Mouse (Mus musculus): ENCODE data around the gene 9630041A04Rik. TPM values are rescaled to one million over a fixed set of nuclear protein-coding genes. Genes with fewer than 3 reads are reported as not detected.

Gene 9630041A04Rik
- polyA plus RNA-seq (2016; fragmentation: Nextera tagmentation; extraction: Ambion mirVana), result 0.31 and 0.33 TPM in 2 replicates

DNA sequence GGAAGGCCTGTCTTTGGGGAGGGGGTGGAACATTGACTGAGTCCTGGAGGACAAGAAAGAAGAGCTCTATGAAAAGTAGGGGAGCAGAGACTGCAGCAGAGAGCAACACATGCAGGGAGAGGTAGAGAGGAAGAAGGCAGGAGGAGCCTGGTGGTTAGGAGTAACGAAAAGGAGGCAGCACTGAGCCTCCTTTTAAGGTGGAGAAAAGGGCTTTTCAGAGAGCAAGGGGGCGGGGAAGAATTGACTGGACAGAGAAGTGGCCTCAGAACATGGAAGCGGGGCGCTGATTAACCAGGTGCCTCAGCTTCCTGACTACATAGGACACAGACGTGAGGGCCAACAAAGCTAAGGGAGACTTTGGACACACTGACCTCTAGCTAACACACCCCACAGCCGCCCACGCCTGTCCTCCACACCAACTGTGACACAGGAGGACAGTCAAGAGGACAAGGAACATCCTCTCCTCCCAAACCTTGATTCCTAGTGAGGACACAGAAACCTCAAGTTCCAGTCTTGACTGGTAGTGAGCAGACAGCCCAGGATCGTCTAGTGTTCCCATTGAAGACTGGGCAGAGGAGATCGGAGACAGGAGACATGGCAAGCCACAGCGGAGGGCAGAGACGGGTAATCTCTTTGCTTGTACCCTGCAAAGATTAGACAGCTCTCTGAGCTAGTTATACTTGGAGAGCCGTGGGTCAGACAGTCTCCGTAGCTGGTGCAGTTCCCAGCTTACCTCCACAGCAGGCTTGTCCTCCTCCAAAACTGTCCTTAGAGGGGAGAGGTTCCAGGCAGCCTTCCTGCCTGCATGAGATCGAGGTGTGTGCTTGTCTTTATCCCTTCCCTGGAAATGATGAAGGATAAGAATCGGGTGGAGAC, at the start of gene 9630041A04Rik:
Gene 9630041A04Rik (plus strand): TSS at position 246 of the 876 bp plus-strand sequence.
- 80% methylated on average over 15 of the region's 15 CpGs for WGBS
- Histone ChIP-seq H3K27me3 (no peaks in the 10 kb centered on the region; the same call in 1 of the 2 replicates), H3K9ac (replicated peaks) (no peak within 1 kb of the TSS), H3K27ac (replicated peaks) (peak within 1 kb of the TSS; percentile 22), H3K4me1 (peaks cover 18% of the 10 kb centered on the region), H3K36me3 (no peaks in the 10 kb centered on the region), H3K4me2 (replicated peaks) (peak within 1 kb of the TSS; percentile 29), H3K9me3 (no peaks in the 10 kb centered on the region), H3K4me3 (no peak within 1 kb of the TSS)
- no peak for ATAC-seq (ENCODE audit: low FRiP score, low read depth)

DNA sequence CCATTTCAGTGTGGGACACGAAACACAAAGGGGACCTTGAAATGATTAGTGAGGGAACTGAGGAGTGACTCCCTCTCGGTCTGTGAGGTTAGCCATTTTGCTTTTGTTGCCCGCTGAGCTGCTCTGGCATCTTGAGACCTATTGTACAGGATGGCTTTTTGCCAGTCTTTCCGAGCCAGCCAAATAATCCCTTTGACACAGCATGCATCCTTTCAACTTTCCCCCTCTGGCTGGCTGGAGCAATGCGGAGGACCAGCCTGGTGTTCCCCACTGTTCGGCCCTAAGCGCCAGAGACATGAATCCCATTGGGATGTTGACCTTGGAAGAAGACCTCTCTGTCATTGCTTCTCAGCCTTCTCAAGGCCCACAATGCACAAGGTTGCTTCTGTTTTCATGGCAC, 37.7 kb upstream of the 9630041A04Rik start:
- H3K4me3 ChIP-seq, result no peak overlapping the region
- no peak for ATAC-seq (ENCODE audit: low FRiP score, low read depth)
- WGBS, result 31% methylated on average over 7 of the region's 7 CpGs

DNA sequence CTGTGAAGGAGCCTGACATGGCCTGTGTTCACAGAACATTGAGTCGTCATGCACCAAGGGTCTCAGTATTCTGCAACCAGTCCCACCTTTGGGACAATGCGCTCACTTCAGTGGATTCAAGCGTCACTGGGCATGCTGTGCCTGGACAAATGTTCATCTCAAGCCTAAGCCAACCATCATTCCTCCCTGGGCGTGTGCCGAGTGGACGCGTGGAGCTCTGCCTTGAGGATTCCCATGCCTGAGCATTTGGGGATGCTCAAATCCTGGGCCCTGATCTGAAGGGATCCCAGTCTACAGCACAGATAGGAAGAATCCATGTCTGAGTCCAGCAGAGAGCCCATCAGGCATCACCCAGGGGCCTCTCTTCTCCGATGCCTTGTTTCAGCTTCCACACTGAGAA, 36.0 kb upstream of the 9630041A04Rik start:
- WGBS, result 93% methylated on average over 8 of the region's 8 CpGs
- H3K9ac ChIP-seq (replicated peaks), result no peak overlapping the region
- ATAC-seq (ENCODE audit: low FRiP score, low read depth), result no peak

More for the DNA sequence above, 37.7 kb upstream of the 9630041A04Rik start:
- Histone ChIP-seq H3K36me3 (no peaks in the 10 kb centered on the region), H3K9me3 (no peaks in the 10 kb centered on the region), H3K27me3 (peaks cover 6% of the 10 kb centered on the region; the same call in 1 of the 2 replicates), H3K9ac (replicated peaks) (no peak overlapping the region), H3K4me2 (replicated peaks) (no peak overlapping the region), H3K27ac (replicated peaks) (no peak overlapping the region), H3K4me1 (peaks cover 3% of the 10 kb centered on the region; the same call in 1 of the 2 replicates)

DNA sequence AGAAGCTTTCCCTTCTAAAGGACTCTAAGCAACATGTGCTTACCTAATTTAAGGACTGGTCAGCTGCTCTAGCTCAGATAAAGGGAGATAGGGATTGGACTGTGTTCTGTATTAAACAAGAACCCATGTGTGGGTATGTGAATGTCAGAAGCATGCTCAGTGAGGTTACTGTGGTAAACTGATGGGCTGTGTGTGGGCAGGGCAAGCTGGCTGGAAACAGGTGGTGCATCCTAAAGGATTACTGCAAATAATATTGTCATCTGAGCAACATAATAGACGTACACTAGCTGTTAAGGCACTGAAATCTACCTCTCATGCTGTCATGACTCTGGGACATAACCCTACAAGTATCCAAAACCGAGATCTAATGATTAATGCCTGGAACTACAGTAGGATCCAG, 28.0 kb upstream of the 9630041A04Rik start:
- no peaks in the 10 kb centered on the region for H3K9me3 ChIP-seq

More for the DNA sequence above, 36.0 kb upstream of the 9630041A04Rik start:
- Histone ChIP-seq H3K4me2 (replicated peaks) (no peak overlapping the region), H3K36me3 (no peaks in the 10 kb centered on the region), H3K27ac (replicated peaks) (no peak overlapping the region), H3K9me3 (no peaks in the 10 kb centered on the region), H3K4me3 (no peak overlapping the region), H3K27me3 (peaks cover 6% of the 10 kb centered on the region; the same call in 1 of the 2 replicates), H3K4me1 (peaks cover 3% of the 10 kb centered on the region; the same call in 1 of the 2 replicates)

DNA sequence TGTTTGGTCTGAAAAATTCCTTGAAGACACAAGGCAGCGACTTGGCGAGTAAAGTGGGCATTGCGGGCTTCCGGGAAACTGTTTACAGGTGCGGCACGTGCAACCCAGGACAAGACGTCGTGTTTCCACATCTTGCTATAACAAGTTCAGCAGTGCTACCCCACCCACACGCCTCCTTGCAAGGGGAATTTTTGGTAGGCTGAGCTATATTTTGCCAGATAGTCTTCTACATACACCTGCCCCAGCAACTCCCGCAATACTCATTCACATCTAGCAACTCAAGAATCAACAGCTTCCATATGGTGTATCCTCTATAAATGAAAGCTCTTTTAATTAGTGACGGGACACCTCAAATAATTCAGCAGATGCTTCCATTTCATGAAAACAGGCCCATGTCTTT, 20.5 kb upstream of the 9630041A04Rik start:
- Histone ChIP-seq H3K4me1 (no peaks in the 10 kb centered on the region), H3K27me3 (no peaks in the 10 kb centered on the region), H3K27ac (replicated peaks) (no peak overlapping the region), H3K4me3 (no peak overlapping the region), H3K36me3 (no peaks in the 10 kb centered on the region), H3K9ac (replicated peaks) (no peak overlapping the region), H3K9me3 (no peaks in the 10 kb centered on the region), H3K4me2 (replicated peaks) (no peak overlapping the region)
- ATAC-seq (ENCODE audit: low FRiP score, low read depth), result no peak
- 92% methylated on average over 11 of the region's 11 CpGs for WGBS

More for the DNA sequence above, 28.0 kb upstream of the 9630041A04Rik start:
- Histone ChIP-seq H3K4me1 (no peaks in the 10 kb centered on the region), H3K9ac (replicated peaks) (no peak overlapping the region), H3K36me3 (no peaks in the 10 kb centered on the region), H3K4me3 (no peak overlapping the region), H3K27me3 (no peaks in the 10 kb centered on the region), H3K4me2 (replicated peaks) (no peak overlapping the region), H3K27ac (replicated peaks) (no peak overlapping the region)
- no peak for ATAC-seq (ENCODE audit: low FRiP score, low read depth)
- WGBS, result 88% methylated on average over 2 of the region's 2 CpGs

DNA sequence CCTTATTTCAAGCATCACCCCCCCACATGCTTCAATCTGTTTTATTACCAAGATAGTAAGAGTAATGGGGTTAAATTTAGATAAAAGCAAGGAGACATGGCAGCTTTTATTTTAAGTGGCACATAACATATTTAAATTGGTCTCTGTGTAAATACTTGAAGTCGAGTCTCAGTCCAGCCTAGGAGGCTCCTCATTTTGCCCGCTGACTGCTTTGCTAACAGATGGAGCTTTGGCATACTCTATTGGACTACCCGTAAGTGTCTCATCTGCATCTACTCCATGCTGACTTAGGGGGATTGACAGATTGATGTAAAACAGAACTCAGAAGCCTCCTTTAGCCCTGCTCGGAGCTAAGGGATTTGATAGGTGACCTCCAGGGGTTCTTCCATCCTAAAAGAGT, 17.7 kb upstream of the 9630041A04Rik start:
- no peaks in the 10 kb centered on the region for H3K4me1 ChIP-seq
- 88% methylated on average over 4 of the region's 4 CpGs for WGBS

DNA sequence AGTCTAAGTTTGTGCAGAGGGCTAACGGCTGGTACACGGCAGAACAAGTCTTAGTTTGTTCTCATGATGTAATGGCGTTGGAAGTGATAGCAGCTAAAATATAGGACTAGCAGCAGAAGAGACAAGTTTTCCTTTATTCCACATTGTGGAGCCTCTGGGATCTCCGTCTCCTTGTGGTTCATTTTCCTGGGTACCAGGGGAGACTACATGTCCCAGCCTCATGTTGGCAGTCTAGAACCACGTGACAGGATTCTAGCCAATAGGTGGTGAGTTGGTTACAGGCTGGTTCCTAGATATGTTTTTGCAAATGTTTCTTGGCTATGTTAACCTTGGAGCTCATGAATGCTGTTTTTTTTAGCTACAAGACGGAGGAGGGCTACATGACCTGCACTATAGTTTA, 15.9 kb upstream of the 9630041A04Rik start:
- no peaks in the 10 kb centered on the region for H3K27me3 ChIP-seq
- no peaks in the 10 kb centered on the region for H3K4me1 ChIP-seq
- H3K27ac ChIP-seq (replicated peaks), result no peak overlapping the region
- no peak for ATAC-seq (ENCODE audit: low FRiP score, low read depth)
- 90% methylated on average over 6 of the region's 6 CpGs for WGBS
- no peak overlapping the region for H3K4me3 ChIP-seq
- H3K4me2 ChIP-seq (replicated peaks), result no peak overlapping the region
- no peak overlapping the region for H3K9ac ChIP-seq (replicated peaks)
- no peaks in the 10 kb centered on the region for H3K9me3 ChIP-seq
- H3K36me3 ChIP-seq, result no peaks in the 10 kb centered on the region

More for the DNA sequence above, 17.7 kb upstream of the 9630041A04Rik start:
- Histone ChIP-seq H3K4me3 (no peak overlapping the region), H3K36me3 (no peaks in the 10 kb centered on the region), H3K27ac (replicated peaks) (no peak overlapping the region), H3K4me2 (replicated peaks) (no peak overlapping the region), H3K9ac (replicated peaks) (no peak overlapping the region), H3K27me3 (no peaks in the 10 kb centered on the region), H3K9me3 (no peaks in the 10 kb centered on the region)
- ATAC-seq (ENCODE audit: low FRiP score, low read depth), result no peak

DNA sequence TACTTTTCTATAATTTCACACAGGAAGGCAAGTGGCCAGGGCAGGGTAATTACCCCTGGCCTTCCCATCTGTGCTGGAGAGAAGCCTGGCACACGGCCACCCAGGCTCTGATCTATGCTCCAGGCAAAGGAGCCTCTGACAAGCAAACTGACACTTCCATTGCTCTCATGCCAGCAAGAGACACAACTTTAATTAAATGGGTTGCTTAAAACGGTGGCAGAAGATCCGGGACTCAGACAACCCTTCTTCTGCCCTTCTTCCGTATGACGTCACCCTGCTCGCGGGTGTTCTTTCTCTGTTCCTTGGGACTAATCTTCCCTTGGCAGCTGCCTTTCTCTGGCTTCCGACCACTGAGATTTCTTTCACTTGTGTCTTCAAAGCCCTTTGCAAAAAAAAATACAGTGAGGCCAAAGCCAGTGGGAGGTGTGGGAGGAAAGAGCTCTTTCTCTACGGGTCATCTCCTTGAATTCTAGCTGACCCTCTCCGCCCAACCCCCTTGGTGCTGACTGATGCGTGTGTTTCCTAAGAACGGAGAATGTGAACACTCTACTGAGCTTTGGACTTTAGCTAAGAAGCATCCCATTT, 932 bp downstream of the 9630041A04Rik start:
- no peak for ATAC-seq (ENCODE audit: low FRiP score, low read depth)
- no peaks in the 10 kb centered on the region for H3K9me3 ChIP-seq
- H3K4me2 ChIP-seq (replicated peaks), result peak overlapping the region; percentile 29
- 24% methylated on average over 12 of the region's 12 CpGs for WGBS
- no peak overlapping the region for H3K9ac ChIP-seq (replicated peaks)
- no peaks in the 10 kb centered on the region; the same call in 1 of the 2 replicates for H3K27me3 ChIP-seq
- H3K27ac ChIP-seq (replicated peaks), result peak overlapping the region; percentile 22; the same call in 1 of the 2 replicates
- H3K36me3 ChIP-seq, result no peaks in the 10 kb centered on the region
- peaks cover 18% of the 10 kb centered on the region for H3K4me1 ChIP-seq
- H3K4me3 ChIP-seq, result no peak overlapping the region

DNA sequence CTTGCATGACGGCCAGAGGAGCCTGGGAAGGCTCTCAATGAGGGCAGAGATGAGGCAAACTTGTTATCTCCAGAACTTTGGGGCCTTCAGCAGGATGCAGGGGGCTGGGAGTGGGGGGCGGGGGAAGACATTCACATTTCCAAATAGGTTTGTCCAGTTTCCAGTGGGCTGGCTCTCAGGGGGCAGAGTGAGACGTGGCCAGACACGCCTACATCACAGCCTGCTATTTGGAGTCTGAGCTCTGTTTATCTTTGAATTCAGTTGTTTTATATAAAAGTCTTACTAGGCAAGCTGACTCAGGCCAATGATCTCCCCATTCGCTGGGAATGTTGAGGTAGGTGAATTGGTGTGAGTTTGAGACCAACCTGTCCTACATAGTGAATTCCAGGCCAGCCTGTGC, 1.5 kb downstream of the 9630041A04Rik start:
- Histone ChIP-seq H3K4me1 (peaks cover 18% of the 10 kb centered on the region), H3K27ac (replicated peaks) (0 out of 2 replicates have a peak overlapping the region, but pooled peaks have one; percentile 17), H3K4me2 (replicated peaks) (peak overlapping the region; percentile 29; the same call in 1 of the 2 replicates), H3K4me3 (no peak overlapping the region), H3K9ac (replicated peaks) (no peak overlapping the region), H3K36me3 (no peaks in the 10 kb centered on the region), H3K27me3 (no peaks in the 10 kb centered on the region; the same call in 1 of the 2 replicates), H3K9me3 (no peaks in the 10 kb centered on the region)
- ATAC-seq (ENCODE audit: low FRiP score, low read depth), result no peak
- 71% methylated on average over 5 of the region's 5 CpGs for WGBS

DNA sequence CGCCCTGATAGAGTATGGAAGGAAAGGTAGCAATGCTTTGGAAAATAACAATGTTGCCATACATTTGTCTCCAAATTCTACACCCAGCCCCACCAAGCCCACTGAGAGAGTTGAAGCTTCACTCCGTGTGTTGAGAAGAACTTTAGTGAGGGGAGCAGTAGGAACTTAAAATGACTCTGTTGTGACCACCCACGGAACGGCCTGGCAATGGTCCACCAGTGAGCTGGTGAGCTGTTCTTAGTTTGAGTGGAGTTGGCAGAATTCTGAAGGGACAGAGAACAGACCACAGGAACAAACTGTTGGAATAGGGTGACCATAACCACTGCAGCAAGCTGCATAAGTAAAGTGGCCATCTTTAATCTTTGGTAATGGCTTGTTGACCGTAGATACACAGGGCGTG, 7.0 kb downstream of the 9630041A04Rik start:
- no peaks in the 10 kb centered on the region for H3K4me1 ChIP-seq
- no peak overlapping the region for H3K4me2 ChIP-seq (replicated peaks)
- H3K27me3 ChIP-seq, result no peaks in the 10 kb centered on the region; the same call in 1 of the 2 replicates
- no peaks in the 10 kb centered on the region for H3K9me3 ChIP-seq
- no peak overlapping the region for H3K9ac ChIP-seq (replicated peaks)
- 95% methylated on average over 6 of the region's 6 CpGs for WGBS
- no peak overlapping the region for H3K4me3 ChIP-seq
- ATAC-seq (ENCODE audit: low FRiP score, low read depth), result no peak
- H3K27ac ChIP-seq (replicated peaks), result no peak overlapping the region
- no peaks in the 10 kb centered on the region for H3K36me3 ChIP-seq

DNA sequence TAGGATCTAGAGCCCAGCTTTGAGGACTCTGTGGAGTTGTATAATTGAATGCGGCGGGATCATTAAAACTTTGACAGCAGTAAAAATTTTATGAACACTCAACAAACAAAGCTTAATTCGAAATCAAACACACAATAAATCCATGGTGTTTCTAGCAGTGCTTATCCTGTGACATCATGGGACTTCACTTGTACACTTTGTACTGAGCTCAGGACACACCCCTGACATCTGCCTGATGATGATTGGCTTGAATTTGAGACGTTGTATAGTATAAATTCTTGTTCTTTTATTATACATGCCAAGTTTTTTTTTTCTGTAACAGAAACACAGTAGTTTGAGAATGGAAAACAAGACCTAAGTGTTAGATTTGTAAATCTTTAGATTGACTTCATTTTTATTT, 8.4 kb downstream of the 9630041A04Rik start:
- WGBS, result 90% methylated on average over 4 of the region's 4 CpGs
- H3K36me3 ChIP-seq, result no peaks in the 10 kb centered on the region
- H3K4me3 ChIP-seq, result no peak overlapping the region
- H3K4me2 ChIP-seq (replicated peaks), result no peak overlapping the region
- H3K4me1 ChIP-seq, result no peaks in the 10 kb centered on the region
- no peaks in the 10 kb centered on the region for H3K9me3 ChIP-seq
- ATAC-seq (ENCODE audit: low FRiP score, low read depth), result no peak
- no peak overlapping the region for H3K27ac ChIP-seq (replicated peaks)
- no peaks in the 10 kb centered on the region; the same call in 1 of the 2 replicates for H3K27me3 ChIP-seq
- H3K9ac ChIP-seq (replicated peaks), result no peak overlapping the region

DNA sequence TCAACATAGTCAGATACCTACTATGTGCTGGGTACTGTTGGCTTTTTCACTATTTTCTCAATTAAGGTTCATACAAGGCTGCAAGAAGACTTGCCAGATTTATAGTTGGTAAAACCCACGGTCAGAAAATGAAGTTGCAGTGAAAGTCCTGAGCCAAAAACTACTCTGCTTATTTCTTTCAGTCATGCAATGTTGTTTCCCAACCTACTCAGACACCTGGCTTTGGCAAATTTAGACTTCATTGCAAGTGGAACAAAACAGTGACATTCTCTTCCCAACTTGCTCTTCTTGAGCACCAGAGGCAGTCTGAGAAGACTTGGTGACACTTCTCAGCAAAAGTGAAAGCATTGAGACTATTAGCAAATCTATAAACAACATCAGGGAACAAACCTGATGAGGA, 13.7 kb downstream of the 9630041A04Rik start:
- ATAC-seq (ENCODE audit: low FRiP score, low read depth), result no peak
- no peaks in the 10 kb centered on the region for H3K27me3 ChIP-seq

More for the DNA sequence above, 13.7 kb downstream of the 9630041A04Rik start:
- H3K4me2 ChIP-seq (replicated peaks), result no peak overlapping the region
- no peaks in the 10 kb centered on the region for H3K36me3 ChIP-seq
- H3K4me1 ChIP-seq, result no peaks in the 10 kb centered on the region; the same call in 1 of the 2 replicates
- no peak overlapping the region for H3K4me3 ChIP-seq
- H3K27ac ChIP-seq (replicated peaks), result no peak overlapping the region
- no peak overlapping the region for H3K9ac ChIP-seq (replicated peaks)
- H3K9me3 ChIP-seq, result no peaks in the 10 kb centered on the region
- WGBS, result 93% methylated on average over 1 of the region's 1 CpGs
